Mouse (Mus musculus) liver, adult (tissue): ENCODE results near the gene Rap2a.

Experiments used
- GATA4 ChIP-seq: IDR thresholded peaks from 2 replicates; pipeline ENCODE4 v1.6.1; 2014; ENCODE audit warnings: mild to moderate bottlenecking, low read length; ENCODE audit not compliant: insufficient replicate concordance

The Rap2a gene

DNA sequence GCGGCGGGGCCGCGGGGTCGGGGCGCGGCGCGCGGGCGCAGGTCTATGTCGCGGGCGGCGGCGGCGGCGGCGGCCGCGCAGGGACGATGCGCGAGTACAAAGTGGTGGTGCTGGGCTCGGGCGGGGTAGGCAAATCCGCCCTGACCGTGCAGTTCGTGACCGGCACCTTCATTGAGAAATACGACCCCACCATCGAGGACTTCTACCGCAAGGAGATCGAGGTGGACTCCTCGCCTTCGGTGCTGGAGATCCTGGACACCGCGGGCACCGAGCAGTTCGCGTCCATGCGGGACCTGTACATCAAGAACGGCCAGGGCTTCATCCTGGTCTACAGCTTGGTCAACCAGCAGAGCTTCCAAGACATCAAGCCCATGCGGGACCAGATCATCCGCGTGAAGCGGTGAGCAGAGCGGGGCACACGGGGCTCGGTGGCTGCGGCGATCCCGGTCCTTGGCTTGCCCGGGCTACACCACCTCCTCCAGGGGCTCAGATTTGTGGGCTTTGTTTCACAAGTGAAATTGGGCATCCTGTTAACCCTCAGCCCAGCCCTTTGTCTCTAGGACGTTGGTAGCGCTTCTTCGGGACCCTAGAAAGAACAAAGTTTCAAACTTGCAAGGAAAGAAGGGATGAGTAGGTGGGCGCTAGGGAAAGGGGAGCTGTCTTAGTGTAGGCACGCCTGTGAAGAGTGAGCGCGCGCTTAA lies 547 bp downstream of the Rap2a start:
- no peak for TF ChIP-seq GATA4

GRCm38 (mm10) chr14:120480341-120480900 lies 2.2 kb downstream of the Rap2a start:
- no peak for TF ChIP-seq GATA4

- TF ChIP-seq GATA4, result no peak
These were observed 2.7 kb downstream of the Rap2a start for GRCm38 (mm10) chr14:120480927-120481326.

GRCm38 (mm10) chr14:120484561-120484960 lies 6.3 kb downstream of the Rap2a start:
- no peak for TF ChIP-seq GATA4

- no peak for TF ChIP-seq GATA4
These were observed 18.0 kb downstream of the Rap2a start for GRCm38 (mm10) chr14:120496284-120496683.

DNA sequence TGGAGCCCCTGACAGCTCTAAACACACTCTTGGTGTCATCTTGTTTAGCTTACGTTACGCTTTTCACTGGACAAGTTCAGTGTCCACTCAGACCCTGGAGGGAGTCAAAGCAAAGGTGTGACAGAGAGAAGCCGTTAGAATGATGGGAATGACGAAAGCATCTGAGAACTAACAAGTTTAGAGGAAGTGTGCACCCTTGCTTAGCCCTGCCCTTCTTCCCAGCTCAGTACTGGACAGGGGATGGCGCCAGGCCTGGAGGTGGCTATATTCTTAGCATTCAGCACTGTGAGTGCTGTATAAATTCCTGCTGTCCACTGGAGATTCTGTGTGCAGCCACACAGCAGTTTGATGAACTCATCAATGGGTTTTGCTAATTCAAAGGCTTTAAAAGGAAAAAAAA lies 18.6 kb downstream of the Rap2a start:
- TF ChIP-seq GATA4, result no peak

GRCm38 (mm10) chr14:120499096-120499495 lies 20.9 kb downstream of the Rap2a start:
- no peak for TF ChIP-seq GATA4

GRCm38 (mm10) chr14:120499601-120500000 lies 21.4 kb downstream of the Rap2a start:
- no peak for TF ChIP-seq GATA4

- TF ChIP-seq GATA4, result no peak; the same call in 1 of the 2 replicates
These were observed 21.8 kb downstream of the Rap2a start for GRCm38 (mm10) chr14:120500021-120500560.

GRCm38 (mm10) chr14:120500791-120501190 lies 22.5 kb downstream of the Rap2a start:
- TF ChIP-seq GATA4, result no peak

- no peak for TF ChIP-seq GATA4
These were observed 25.4 kb downstream of the Rap2a start for GRCm38 (mm10) chr14:120503641-120504040.

GRCm38 (mm10) chr14:120504423-120504822 lies 26.2 kb downstream of the Rap2a start:
- no peak for TF ChIP-seq GATA4

DNA sequence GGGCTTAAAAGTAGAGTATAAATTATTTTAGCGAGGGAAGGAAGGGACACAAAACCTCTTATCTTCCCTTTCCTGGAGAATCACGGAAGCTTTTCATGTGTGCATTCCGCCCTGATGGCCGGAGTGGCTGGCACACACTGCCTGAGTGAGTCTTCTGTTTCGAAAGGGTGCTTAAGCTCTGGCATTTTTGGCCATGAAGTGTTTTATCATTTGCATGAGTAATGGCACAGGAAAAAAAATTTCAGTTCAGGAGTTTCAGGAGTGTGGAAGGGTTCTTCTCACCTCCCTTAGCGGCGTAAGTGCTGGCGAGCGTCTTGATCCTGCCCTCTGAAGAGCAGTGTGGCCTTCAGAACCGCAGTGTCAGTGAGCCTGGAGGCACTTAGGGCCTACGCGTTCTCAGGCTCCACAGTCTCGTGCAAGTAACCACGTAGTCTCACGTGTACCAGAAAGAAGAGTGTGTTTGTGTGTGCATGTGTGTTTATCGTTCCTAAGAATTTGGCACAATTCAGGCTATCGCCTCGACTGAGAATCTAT lies 26.8 kb downstream of the Rap2a start:
- no peak for TF ChIP-seq GATA4

- no peak for TF ChIP-seq GATA4
These were observed 27.7 kb downstream of the Rap2a start for GRCm38 (mm10) chr14:120505918-120506317.

DNA sequence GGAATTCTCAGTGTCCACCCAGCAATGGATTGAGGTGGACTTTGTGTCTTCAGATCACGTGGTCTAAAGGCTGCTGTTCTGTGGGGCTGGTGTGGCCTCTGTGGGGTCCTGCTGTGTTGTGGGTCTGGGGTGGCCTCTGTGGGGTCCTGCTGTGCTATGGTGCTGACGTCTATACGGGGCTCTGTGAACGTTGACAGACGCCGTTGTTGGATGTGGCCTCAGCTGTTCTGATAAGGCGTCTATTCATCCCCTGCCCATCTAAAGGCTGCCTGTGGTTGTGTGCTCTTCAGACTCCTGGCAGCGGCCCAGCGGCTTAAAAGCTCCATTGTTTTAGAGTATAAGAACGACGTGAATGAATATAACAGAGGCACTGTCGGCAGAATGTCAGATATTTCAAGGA lies 29.3 kb downstream of the Rap2a start:
- no peak for TF ChIP-seq GATA4
